Mouse (Mus musculus) CH12.LX (cell line): ENCODE measurements around the gene Vrk3.

Source experiments
- MEF2A ChIP-seq: IDR thresholded peaks from 2 replicates; pipeline ENCODE4 v1.6.1; 2014; ENCODE audit warnings: low read depth, mild to moderate bottlenecking, inconsistent platforms, low read length, improper control_type of control experiment, borderline replicate concordance
- POLR2A ChIP-seq: IDR thresholded peaks from 2 replicates; pipeline ENCODE4 v1.6.1; 2011; ENCODE audit warnings: low read depth, mild to moderate bottlenecking, improper control_type of control experiment, low read length

DNA sequence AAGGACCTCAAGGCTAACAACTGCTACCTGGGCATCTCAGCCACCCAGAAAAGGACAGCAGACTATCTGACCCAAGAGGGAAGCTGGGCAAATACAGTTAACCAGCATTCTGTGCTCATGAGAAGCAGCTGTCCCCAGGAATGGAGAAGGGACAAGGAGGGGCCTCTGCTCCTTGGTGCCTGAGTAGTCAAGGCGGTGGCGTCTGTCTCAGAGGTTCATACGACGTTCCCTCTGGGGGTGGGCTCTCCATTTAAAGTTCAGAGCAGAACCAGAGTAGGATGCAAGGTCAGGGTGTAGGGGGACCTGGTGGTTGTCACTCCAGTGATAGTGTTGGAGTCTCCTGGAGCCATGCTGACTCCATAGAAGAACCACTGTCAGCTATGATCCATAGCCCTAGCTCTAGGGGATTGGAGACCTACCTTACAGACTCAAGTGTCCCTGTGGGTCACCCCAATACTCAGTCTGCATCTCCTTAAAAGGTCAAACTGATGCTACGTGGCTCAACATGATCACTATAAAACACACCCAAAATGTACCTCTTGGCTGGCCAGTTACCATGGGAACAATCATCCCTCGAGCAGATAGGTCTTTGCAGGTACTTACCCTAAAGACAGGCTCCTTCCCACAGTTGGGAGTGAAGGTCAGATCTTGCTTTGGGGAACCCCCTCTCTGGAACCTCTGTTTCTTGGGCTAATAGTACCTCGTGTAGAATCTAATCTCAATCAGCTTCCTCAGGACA lies 62.8 kb downstream of the Vrk3 start:
- no peak for TF ChIP-seq MEF2A
- TF ChIP-seq POLR2A = no peak
